Mouse (Mus musculus) MEL (cell line): Measurements from ENCODE around the gene Orm3. TPM values are rescaled to one million over a fixed set of nuclear protein-coding genes. Genes with fewer than 3 reads are reported as not detected.

Experiments
- DNase-seq: peaks from one replicate; pipeline ENCODE4 v3.0.0; 2011; ENCODE audit warnings: low read depth, low spot score
- H3K27ac ChIP-seq: 2 replicates; pipeline ENCODE4 v1.5.1; 2012; ENCODE audit warnings: low read depth, mild to moderate bottlenecking, control low read depth, low read length, moderate library complexity; ENCODE audit not compliant: control insufficient read depth
- H3K27me3 ChIP-seq, 2 experiments: fragments of 150-350 bp in 1 of 2; sonication (generic) in 1 of 2; 2 replicates each; pipeline ENCODE4 v1.6.1; 2012; ENCODE audit warnings: low read length in 2 of 2, mild to moderate bottlenecking in 2 of 2, improper control_type of control experiment in 1 of 2, moderate library complexity in 1 of 2; ENCODE audit not compliant: insufficient read depth in 2 of 2, control insufficient read depth in 1 of 2
- H3K36me3 ChIP-seq, 2 experiments: 2 replicates each; pipeline ENCODE4 v1.6.1; 2012 to 2014; ENCODE audit warnings: low read length in 2 of 2, improper control_type of control experiment in 1 of 2, inconsistent platforms in 1 of 2, mild to moderate bottlenecking in 1 of 2; ENCODE audit not compliant: insufficient read depth in 2 of 2, control insufficient read depth in 1 of 2
- H3K4me1 ChIP-seq, 2 experiments: fragments of 150-350 bp in 1 of 2; sonication (generic) in 1 of 2; 2 replicates each; pipeline ENCODE4 v1.6.1; 2012; ENCODE audit warnings: low read length in 2 of 2, improper control_type of control experiment in 1 of 2, mild to moderate bottlenecking in 1 of 2; ENCODE audit not compliant: insufficient read depth in 2 of 2, control insufficient read depth in 1 of 2
- H3K4me3 ChIP-seq, 2 experiments: fragments of 150-350 bp in 1 of 2; sonication (generic) in 1 of 2; 2 replicates each; pipeline ENCODE4 v1.5.1; 2012; ENCODE audit warnings: low read depth in 2 of 2, low read length in 2 of 2, mild to moderate bottlenecking in 2 of 2, moderate library complexity in 2 of 2, control low read depth in 1 of 2, improper control_type of control experiment in 1 of 2; ENCODE audit not compliant: control insufficient read depth in 1 of 2, insufficient read depth in 1 of 2
- H3K79me2 ChIP-seq: 2 replicates; pipeline ENCODE4 v1.6.1; 2012; ENCODE audit warnings: mild to moderate bottlenecking, low read length, moderate library complexity; ENCODE audit not compliant: control insufficient read depth, poor library complexity, insufficient read depth
- H3K9ac ChIP-seq: 2 replicates; pipeline ENCODE4 v1.6.1; 2012; ENCODE audit warnings: low read depth, mild to moderate bottlenecking, control low read depth, low read length, moderate library complexity; ENCODE audit not compliant: control insufficient read depth, poor library complexity, severe bottlenecking
- H3K9me3 ChIP-seq: fragments of 150-350 bp; sonication (generic); replicated peaks from 2 replicates; pipeline ENCODE4 v1.6.1; 2012; ENCODE audit warnings: mild to moderate bottlenecking, low read length, improper control_type of control experiment, moderate library complexity; ENCODE audit not compliant: insufficient read depth
- CTCF ChIP-seq, 3 experiments: IDR thresholded peaks in 2 of 3; conservative IDR thresholded peaks in 1 of 3; 2 replicates each; pipeline ENCODE4 v1.5.1; 2011 to 2012; ENCODE audit warnings: low read length in 3 of 3, low read depth in 2 of 3, mild to moderate bottlenecking in 2 of 3, improper control_type of control experiment in 1 of 3, inconsistent platforms in 1 of 3, mixed read lengths in 1 of 3, moderate library complexity in 1 of 3; ENCODE audit not compliant: control insufficient read depth in 1 of 3, insufficient read depth in 1 of 3, poor library complexity in 1 of 3, severe bottlenecking in 1 of 3
- E2F4 ChIP-seq: IDR thresholded peaks from 2 replicates; pipeline ENCODE4 v1.6.1; 2011; ENCODE audit warnings: low read depth, low read length, improper control_type of control experiment, borderline replicate concordance
- ELF1 ChIP-seq: IDR thresholded peaks from 2 replicates; pipeline ENCODE4 v1.6.1; 2014; ENCODE audit warnings: low read depth, mild to moderate bottlenecking, inconsistent platforms, low read length, improper control_type of control experiment, moderate library complexity
- EP300 ChIP-seq, 2 experiments: IDR thresholded peaks; 2 replicates each; pipeline ENCODE4 v1.6.1; 2011; ENCODE audit warnings: improper control_type of control experiment in 2 of 2, low read length in 2 of 2, low read depth in 1 of 2, mild to moderate bottlenecking in 1 of 2
- ETS1 ChIP-seq: IDR thresholded peaks from 2 replicates; pipeline ENCODE4 v1.6.1; 2012; ENCODE audit warnings: low read depth, mild to moderate bottlenecking, inconsistent platforms, low read length, improper control_type of control experiment, moderate library complexity
- GATA1 ChIP-seq: IDR thresholded peaks from 2 replicates; pipeline ENCODE4 v1.6.1; 2011; ENCODE audit warnings: low read depth, low read length, improper control_type of control experiment
- HCFC1 ChIP-seq: IDR thresholded peaks from 2 replicates; pipeline ENCODE4 v1.6.1; 2012; ENCODE audit warnings: low read depth, mild to moderate bottlenecking, inconsistent platforms, low read length, improper control_type of control experiment, moderate library complexity
- JUND ChIP-seq: IDR thresholded peaks from 2 replicates; pipeline ENCODE4 v1.6.1; 2011; ENCODE audit warnings: low read depth, mild to moderate bottlenecking, improper control_type of control experiment, low read length
- MAX ChIP-seq: IDR thresholded peaks from 2 replicates; pipeline ENCODE4 v1.6.1; 2011; ENCODE audit warnings: low read length, improper control_type of control experiment
- MAZ ChIP-seq: IDR thresholded peaks from 2 replicates; pipeline ENCODE4 v1.6.1; 2012; ENCODE audit warnings: low read depth, mild to moderate bottlenecking, inconsistent platforms, low read length, improper control_type of control experiment
- MXI1 ChIP-seq: IDR thresholded peaks from 2 replicates; pipeline ENCODE4 v1.6.1; 2011; ENCODE audit warnings: mild to moderate bottlenecking, low read depth, low read length, improper control_type of control experiment
- MYC ChIP-seq: IDR thresholded peaks from 2 replicates; pipeline ENCODE4 v1.6.1; 2011; ENCODE audit warnings: low read depth, mild to moderate bottlenecking, low read length, improper control_type of control experiment, moderate library complexity
- NELFE ChIP-seq: IDR thresholded peaks from 2 replicates; pipeline ENCODE4 v1.6.1; 2011; ENCODE audit warnings: low read depth, low read length, improper control_type of control experiment
- POLR2AphosphoS2 ChIP-seq: IDR thresholded peaks from 2 replicates; pipeline ENCODE4 v1.6.1; 2011; ENCODE audit warnings: low read length, improper control_type of control experiment
- POLR2AphosphoS5 ChIP-seq: IDR thresholded peaks from 2 replicates; pipeline ENCODE4 v1.6.1; 2012; ENCODE audit warnings: low read depth, borderline replicate concordance, mild to moderate bottlenecking, inconsistent platforms, low read length, moderate library complexity, mixed read lengths
- RAD21 ChIP-seq: IDR thresholded peaks from 2 replicates; pipeline ENCODE4 v1.6.1; 2011; ENCODE audit warnings: mild to moderate bottlenecking, low read depth, low read length, improper control_type of control experiment
- RCOR1 ChIP-seq: IDR thresholded peaks from 2 replicates; pipeline ENCODE4 v1.6.1; 2012; ENCODE audit warnings: low read depth, mild to moderate bottlenecking, inconsistent platforms, low read length, improper control_type of control experiment
- SIN3A ChIP-seq: IDR thresholded peaks from 2 replicates; pipeline ENCODE4 v1.6.1; 2012; ENCODE audit warnings: low read length, improper control_type of control experiment, inconsistent platforms
- TAL1 ChIP-seq: IDR thresholded peaks from 2 replicates; pipeline ENCODE4 v1.6.1; 2012; ENCODE audit warnings: mild to moderate bottlenecking, inconsistent platforms, low read length, moderate library complexity, mixed read lengths
- TBP ChIP-seq: IDR thresholded peaks from 2 replicates; pipeline ENCODE4 v1.8.0; 2011; ENCODE audit warnings: low read depth, low read length, improper control_type of control experiment
- USF1 ChIP-seq: IDR thresholded peaks from 2 replicates; pipeline ENCODE4 v1.6.1; 2014; ENCODE audit warnings: low read depth, mild to moderate bottlenecking, inconsistent platforms, low read length, improper control_type of control experiment, moderate library complexity
- ZC3H11A ChIP-seq: IDR thresholded peaks from 2 replicates; pipeline ENCODE4 v1.6.1; 2012; ENCODE audit warnings: low read depth, mild to moderate bottlenecking, inconsistent platforms, low read length, improper control_type of control experiment
- ZKSCAN1 ChIP-seq: IDR thresholded peaks from 2 replicates; pipeline ENCODE4 v1.6.1; 2012; ENCODE audit warnings: low read depth, mild to moderate bottlenecking, inconsistent platforms, low read length, improper control_type of control experiment, moderate library complexity
- ZNF384 ChIP-seq: IDR thresholded peaks from 2 replicates; pipeline ENCODE4 v1.6.1; 2012; ENCODE audit warnings: low read depth, mild to moderate bottlenecking, inconsistent platforms, low read length, improper control_type of control experiment
- polyA plus RNA-seq, 2 experiments: library from polyadenylated mRNA; stranded (reverse) in 1 of 2; unstranded in 1 of 2; fragments of >175 nt in 1 of 2; fragments of >200 nt in 1 of 2; gene quantifications; 2 replicates each; pipeline versions ENCODE4 v1.2.1 to v1.2.4; 2012; ENCODE audit warnings: low replicate concordance in 2 of 2, low read depth in 1 of 2; ENCODE audit not compliant: insufficient read length in 2 of 2, insufficient read depth in 1 of 2, missing spikeins in 1 of 2
- total RNA-seq: library from RNA; depleted of rRNA; stranded (reverse); fragments of 300-350 nt; gene quantifications from 2 replicates; pipeline ENCODE4 v1.2.3, GENCODE M21; 2012

Gene Orm3
- total and polyA plus RNA-seq, 3 experiments = not detected

DNA sequence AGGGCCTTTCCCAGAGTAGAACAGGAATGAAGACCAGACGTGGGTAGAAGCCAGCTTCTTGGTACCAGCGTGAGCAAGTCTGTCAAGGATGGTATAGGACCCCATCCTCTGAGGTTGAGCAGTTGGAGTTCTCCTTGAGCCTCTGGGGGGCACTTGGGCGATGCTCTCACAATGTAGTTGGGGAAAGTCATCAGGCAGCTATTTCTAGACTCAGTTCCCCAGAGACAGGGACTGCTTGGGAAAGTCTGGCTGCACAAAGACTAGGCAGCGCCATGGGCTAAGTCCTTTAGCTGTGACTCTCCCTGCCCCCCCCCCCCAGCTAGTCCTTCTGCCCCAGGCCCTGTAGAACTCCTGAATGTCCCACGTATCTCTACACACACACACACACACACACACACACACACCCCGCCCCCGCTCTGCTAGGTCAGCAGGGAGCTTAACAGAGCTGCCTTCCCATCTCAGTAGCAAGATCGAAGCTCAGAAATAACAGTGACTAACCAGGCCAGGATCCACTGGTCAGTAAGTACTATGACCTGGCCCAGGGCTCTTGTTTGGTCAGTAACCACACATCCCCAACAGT, 43.8 kb downstream of the Orm3 start:
- peaks cover 0 to 31% of the 10 kb centered on the region in 2 experiments; a peak in 3 of 4 replicates for H3K36me3 ChIP-seq
- no peak overlapping the region for H3K9ac ChIP-seq
- no peaks in the 10 kb centered on the region for H3K79me2 ChIP-seq
- H3K27ac ChIP-seq = no peak overlapping the region
- no peak overlapping the region for H3K4me3 ChIP-seq
- no peaks in the 10 kb centered on the region for H3K27me3 ChIP-seq
- TF ChIP-seq E2F4 = no peak
- TF ChIP-seq ELF1 = no peak
- no peak for TF ChIP-seq RAD21
- TF ChIP-seq TAL1 = no peak
- TF ChIP-seq NELFE = no peak
- no peak for TF ChIP-seq MYC
- TF ChIP-seq MXI1 = no peak
- TF ChIP-seq MAX = no peak
- no peak for TF ChIP-seq EP300 (IDR thresholded peaks at IDR 0.05; ENCODE audit: low read depth in 1 of 2, low read length in 2 of 2)
- no peak for TF ChIP-seq HCFC1
- no peak for TF ChIP-seq CTCF (IDR thresholded peaks at IDR 0.05 in 2 of 3, conservative IDR thresholded peaks at IDR 0.05 in 1 of 3; ENCODE audit: control insufficient read depth in 1 of 3, insufficient read depth in 1 of 3, low read depth in 2 of 3, low read length in 3 of 3, poor library complexity in 1 of 3, severe bottlenecking in 1 of 3)
- TF ChIP-seq POLR2AphosphoS5 = no peak
- TF ChIP-seq JUND = no peak
- no peak for TF ChIP-seq GATA1
- DNase-seq = no peak
- peaks cover 3 to 53% of the 10 kb centered on the region in 2 experiments; a peak in 3 of 4 replicates for H3K4me1 ChIP-seq
- H3K9me3 ChIP-seq = no peaks in the 10 kb centered on the region

DNA sequence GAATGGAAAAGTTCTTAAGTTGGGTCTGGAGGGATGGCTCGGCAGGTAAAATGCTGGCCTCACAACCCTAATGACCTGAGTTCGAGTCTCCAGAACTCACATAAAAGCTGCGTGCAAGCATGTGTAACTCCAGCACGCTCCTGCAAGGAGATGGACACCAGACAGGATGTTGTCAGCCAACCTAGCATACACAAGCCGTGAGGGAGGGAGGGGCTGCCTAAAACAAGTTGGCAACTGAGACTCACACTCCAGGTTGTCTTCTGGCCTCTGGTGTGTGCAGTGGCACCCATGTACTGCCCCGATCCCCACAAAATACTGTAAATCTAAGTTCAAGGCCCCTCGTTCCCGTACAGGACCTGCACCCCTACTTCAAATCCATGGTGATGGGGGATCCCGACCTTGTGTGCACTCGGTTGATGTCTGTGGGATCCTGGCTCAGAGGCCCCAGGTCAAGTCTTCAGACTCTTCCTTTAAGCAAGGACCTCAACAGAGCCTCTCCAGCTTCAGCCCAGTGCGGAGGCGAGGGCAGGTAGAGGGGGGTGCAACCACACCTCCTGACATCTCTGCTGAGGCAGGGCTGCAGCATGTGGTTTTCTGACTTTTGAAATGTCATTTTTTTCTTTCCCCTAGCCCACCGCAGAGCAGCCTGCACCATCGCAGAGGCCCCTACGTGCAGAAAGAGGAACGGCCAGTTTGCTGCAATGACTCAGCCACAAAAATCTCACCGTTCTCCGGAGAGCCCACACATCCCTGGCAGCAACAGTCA, 44.8 kb downstream of the Orm3 start:
- 0 out of 4 replicates have a peak overlapping the region, but pooled peaks of 1 of the 2 experiments have one; percentile 4 for H3K4me3 ChIP-seq
- TF ChIP-seq ZC3H11A (no peak), ZKSCAN1 (no peak), MAZ (no peak), TAL1 (no peak), MXI1 (peak; percentile 27; the same call in 1 of the 2 replicates), MAX (no peak), POLR2AphosphoS2 (no peak), ETS1 (peak; percentile 43; the same call in 1 of the 2 replicates), POLR2AphosphoS5 (no peak), USF1 (no peak), TBP (no peak), RCOR1 (no peak), EP300 (IDR thresholded peaks at IDR 0.05; ENCODE audit: low read depth in 1 of 2, low read length in 2 of 2) (peak; percentile 33 to 53; a peak in 3 of 4 replicates), ZNF384 (peak; percentile 73), ELF1 (no peak), SIN3A (no peak; the same call in 1 of the 2 replicates), GATA1 (no peak)
- H3K79me2 ChIP-seq = no peaks in the 10 kb centered on the region
- no peaks in the 10 kb centered on the region for H3K27me3 ChIP-seq
- peak overlapping the region; percentile 67 for H3K27ac ChIP-seq
- no peaks in the 10 kb centered on the region for H3K9me3 ChIP-seq
- H3K9ac ChIP-seq = no peak overlapping the region; the same call in 1 of the 2 replicates
- H3K36me3 ChIP-seq = peaks cover 0 to 37% of the 10 kb centered on the region in 2 experiments; a peak in 2 of 4 replicates
- peak; percentile 81 for DNase-seq
- H3K4me1 ChIP-seq = peaks cover 5 to 62% of the 10 kb centered on the region in 2 experiments; a peak in 3 of 4 replicates
